Mouse (Mus musculus) intestine, embryonic 15.5 days (tissue): ENCODE results near the gene Prr15l. TPM values are rescaled to one million over a fixed set of nuclear protein-coding genes. Genes with fewer than 3 reads are reported as not detected.

Experiments used
- ATAC-seq: fragments of 200-750 bp; cut with Nextera tagmentation; 2 replicates; pipeline ENCODE4 v1.8.0; 2017; ENCODE audit warnings: moderate TSS enrichment, moderate library complexity
- H3K27ac ChIP-seq: fragments of 300-500 bp; sonication (generic); 2 replicates; pipeline ENCODE4 v1.5.1; 2015; ENCODE audit warnings: mild to moderate bottlenecking, inconsistent platforms
- H3K27me3 ChIP-seq: fragments of 300-500 bp; sonication (generic); replicated peaks from 2 replicates; pipeline ENCODE4 v1.6.1; 2015; ENCODE audit warnings: inconsistent platforms
- H3K36me3 ChIP-seq: fragments of 300-500 bp; sonication (generic); 2 replicates; pipeline ENCODE4 v1.6.1; 2015; ENCODE audit warnings: inconsistent platforms
- H3K4me1 ChIP-seq: fragments of 300-500 bp; sonication (generic); replicated peaks from 2 replicates; pipeline ENCODE4 v1.6.1; 2015; ENCODE audit warnings: inconsistent platforms
- H3K4me2 ChIP-seq: fragments of 300-500 bp; sonication (generic); replicated peaks from 2 replicates; pipeline ENCODE4 v1.6.1; 2015; ENCODE audit warnings: mild to moderate bottlenecking, inconsistent platforms
- H3K4me3 ChIP-seq: fragments of 300-500 bp; sonication (generic); replicated peaks from 2 replicates; pipeline ENCODE4 v1.5.1; 2015; ENCODE audit warnings: inconsistent platforms
- H3K9ac ChIP-seq: fragments of 300-500 bp; sonication (generic); 2 replicates; pipeline ENCODE4 v1.6.1; 2015; ENCODE audit warnings: inconsistent platforms
- H3K9me3 ChIP-seq: fragments of 300-500 bp; sonication (generic); 2 replicates; pipeline ENCODE4 v1.6.1; 2016; ENCODE audit warnings: inconsistent platforms
- WGBS: fragments of 180-500 bp; shearing (Covaris S2); methylation state at CpG from one replicate; pipeline ENCODE4 v1.1.7; 2015; 5-methylcytosine and 5-hydroxymethylcytosine counted together
- polyA plus RNA-seq: library from polyadenylated mRNA; unstranded; fragments of >200 nt; fragmentation: Nextera tagmentation; extraction: Ambion mirVana; gene quantifications from 2 replicates; pipeline ENCODE4 v1.2.1, GENCODE M21; 2015

The Prr15l gene
- 84.7 and 86.9 TPM in 2 replicates for polyA plus RNA-seq

DNA sequence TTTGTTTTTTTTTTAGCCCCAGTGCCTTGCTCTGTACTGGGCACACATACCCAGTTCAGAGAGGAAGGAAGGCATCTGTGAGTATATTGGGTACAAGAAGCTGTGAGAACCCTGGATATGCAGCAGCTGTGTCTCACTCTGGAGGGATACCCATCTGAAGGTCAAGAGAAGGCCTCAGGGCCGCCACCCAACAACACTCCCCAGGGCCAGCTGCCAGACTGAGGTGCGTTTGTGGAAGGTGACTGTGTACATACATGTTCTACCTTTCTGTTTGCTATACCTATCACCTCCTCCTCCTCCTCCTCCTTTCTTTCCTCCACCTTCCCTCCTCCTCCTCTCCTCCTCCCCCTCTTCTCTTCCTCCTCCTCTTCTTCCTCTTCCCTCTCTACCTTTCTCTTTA is at the start of gene Prr15l:
Prr15l (plus strand) TSS at position 17 of the 400 bp plus-strand sequence.
- Histone ChIP-seq H3K9ac (0 out of 2 replicates have a peak within 1 kb of the TSS, but pooled peaks have one; percentile 62), H3K4me1 (peaks cover 13% of the 10 kb centered on the region; the same call in 1 of the 2 replicates), H3K9me3 (no peaks in the 10 kb centered on the region), H3K4me2 (peak within 1 kb of the TSS; percentile 52), H3K27ac (peak within 1 kb of the TSS; percentile 98), H3K4me3 (peak within 1 kb of the TSS; percentile 44), H3K27me3 (no peaks in the 10 kb centered on the region), H3K36me3 (no peaks in the 10 kb centered on the region)
- no peak for ATAC-seq
- 54% methylated on average over 2 of the region's 2 CpGs for WGBS

GRCm38 (mm10) chr11:96878715-96879114 is 49.2 kb upstream of the Prr15l start:
- H3K9me3 ChIP-seq, result no peaks in the 10 kb centered on the region
- no peak overlapping the region for H3K4me2 ChIP-seq
- H3K36me3 ChIP-seq, result no peaks in the 10 kb centered on the region
- no peak for ATAC-seq
- H3K27ac ChIP-seq, result no peak overlapping the region
- no peak overlapping the region for H3K9ac ChIP-seq
- H3K27me3 ChIP-seq, result peaks cover 7% of the 10 kb centered on the region
- WGBS, result 58% methylated on average over 3 of the region's 3 CpGs
- H3K4me3 ChIP-seq, result no peak overlapping the region
- H3K4me1 ChIP-seq, result peaks cover 14% of the 10 kb centered on the region

- ATAC-seq, result no peak
- Histone ChIP-seq H3K9me3 (no peaks in the 10 kb centered on the region), H3K9ac (no peak overlapping the region), H3K4me2 (no peak overlapping the region), H3K36me3 (no peaks in the 10 kb centered on the region), H3K4me3 (no peak overlapping the region), H3K4me1 (peaks cover 13% of the 10 kb centered on the region), H3K27me3 (peaks cover 7% of the 10 kb centered on the region), H3K27ac (no peak overlapping the region)
- WGBS, result 47% methylated on average over 7 of the region's 7 CpGs
Measured at GRCm38 (mm10) chr11:96879359-96879758, 48.5 kb upstream of the Prr15l start.

GRCm38 (mm10) chr11:96880296-96880695 is 47.6 kb upstream of the Prr15l start:
- no peaks in the 10 kb centered on the region for H3K36me3 ChIP-seq
- no peak overlapping the region for H3K27ac ChIP-seq
- H3K9ac ChIP-seq, result no peak overlapping the region
- H3K4me1 ChIP-seq, result peaks cover 13% of the 10 kb centered on the region
- H3K9me3 ChIP-seq, result no peaks in the 10 kb centered on the region
- 79% methylated on average over 9 of the region's 9 CpGs for WGBS
- H3K4me3 ChIP-seq, result no peak overlapping the region
- ATAC-seq, result no peak
- H3K27me3 ChIP-seq, result peaks cover 7% of the 10 kb centered on the region
- H3K4me2 ChIP-seq, result no peak overlapping the region

GRCm38 (mm10) chr11:96885901-96886340 is 42.0 kb upstream of the Prr15l start:
- peak; percentile 53; the same call in 1 of the 2 replicates for ATAC-seq
- 39% methylated on average over 5 of the region's 5 CpGs for WGBS
- no peak overlapping the region for H3K9ac ChIP-seq
- 0 out of 2 replicates have a peak overlapping the region, but pooled peaks have one; percentile 13 for H3K27ac ChIP-seq
- no peaks in the 10 kb centered on the region for H3K36me3 ChIP-seq
- no peaks in the 10 kb centered on the region; the same call in 1 of the 2 replicates for H3K4me1 ChIP-seq
- no peaks in the 10 kb centered on the region for H3K9me3 ChIP-seq
- no peaks in the 10 kb centered on the region for H3K27me3 ChIP-seq
- no peak overlapping the region for H3K4me2 ChIP-seq
- H3K4me3 ChIP-seq, result no peak overlapping the region

- H3K4me3 ChIP-seq, result no peak overlapping the region
- H3K4me2 ChIP-seq, result no peak overlapping the region
- H3K27ac ChIP-seq, result no peak overlapping the region
- no peak for ATAC-seq
- WGBS, result 83% methylated on average over 8 of the region's 8 CpGs
- H3K9me3 ChIP-seq, result no peaks in the 10 kb centered on the region
- H3K9ac ChIP-seq, result no peak overlapping the region
- no peaks in the 10 kb centered on the region for H3K36me3 ChIP-seq
- H3K4me1 ChIP-seq, result no peaks in the 10 kb centered on the region; the same call in 1 of the 2 replicates
- no peaks in the 10 kb centered on the region for H3K27me3 ChIP-seq
Measured at GRCm38 (mm10) chr11:96886942-96887546, 40.9 kb upstream of the Prr15l start.

- no peak for ATAC-seq
- no peaks in the 10 kb centered on the region for H3K9me3 ChIP-seq
- H3K9ac ChIP-seq, result no peak overlapping the region
- H3K4me3 ChIP-seq, result no peak overlapping the region
- no peaks in the 10 kb centered on the region for H3K36me3 ChIP-seq
- H3K4me2 ChIP-seq, result no peak overlapping the region
- H3K27ac ChIP-seq, result no peak overlapping the region
- WGBS, result 42% methylated on average over 14 of the region's 14 CpGs
- H3K27me3 ChIP-seq, result no peaks in the 10 kb centered on the region
- H3K4me1 ChIP-seq, result no peaks in the 10 kb centered on the region
Measured at GRCm38 (mm10) chr11:96891784-96892527, 35.9 kb upstream of the Prr15l start.

DNA sequence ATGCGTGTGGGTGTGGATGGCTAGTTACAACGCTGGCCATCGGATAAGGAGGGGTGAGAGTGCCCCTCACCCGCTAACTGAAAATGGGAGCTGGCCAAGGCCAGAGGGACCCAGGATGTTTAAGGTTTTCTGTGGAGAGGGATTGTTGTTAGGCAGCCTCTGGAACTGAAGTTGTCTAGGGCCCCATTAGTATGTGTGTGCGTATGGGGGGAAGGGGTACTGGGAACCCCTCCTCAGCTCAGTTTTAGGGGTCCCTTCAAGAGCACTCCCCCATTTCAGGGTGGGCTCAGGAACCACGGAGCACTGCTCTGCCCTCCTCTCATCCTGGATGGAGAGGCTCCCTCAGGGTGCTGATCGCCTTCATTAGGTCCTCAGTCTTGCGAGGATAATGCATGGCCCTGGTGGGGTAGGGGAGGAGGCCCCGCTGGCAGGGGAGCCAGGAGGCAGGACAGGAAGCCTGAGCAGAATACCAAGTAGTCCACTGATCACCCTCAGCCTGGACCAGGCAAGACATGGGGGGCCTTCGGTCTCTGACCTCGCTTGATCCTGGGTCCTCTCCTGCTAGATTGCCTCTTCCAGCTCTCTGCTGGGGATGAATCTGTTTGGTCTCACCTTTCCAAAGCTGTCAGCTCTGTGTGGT is 34.6 kb upstream of the Prr15l start:
- WGBS, result 65% methylated on average over 11 of the region's 11 CpGs

DNA sequence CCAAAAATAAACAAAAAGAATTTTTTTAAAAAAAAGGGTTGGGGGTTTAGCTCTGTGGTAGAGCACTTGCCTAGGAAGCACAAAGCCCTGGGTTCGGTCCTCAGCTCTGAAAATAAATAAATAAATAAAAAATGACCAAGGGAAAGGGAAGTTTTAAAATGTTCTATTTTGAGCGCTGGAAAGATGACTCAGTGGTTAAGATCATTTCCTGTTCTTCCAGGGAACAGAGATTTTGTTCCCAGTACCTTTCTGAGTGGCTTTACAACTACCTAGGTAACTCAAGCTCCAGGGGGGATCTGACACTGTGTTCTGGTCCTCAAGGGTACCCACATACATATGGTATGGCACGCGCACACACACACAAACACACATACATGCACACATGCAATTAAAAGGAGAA is 32.0 kb upstream of the Prr15l start:
- 73% methylated on average over 4 of the region's 4 CpGs for WGBS
- H3K9ac ChIP-seq, result no peak overlapping the region
- no peak overlapping the region for H3K27ac ChIP-seq
- H3K4me1 ChIP-seq, result 0 out of 2 replicates have a peak, but pooled peaks cover 3% of the 10 kb centered on the region
- no peaks in the 10 kb centered on the region for H3K36me3 ChIP-seq
- no peak overlapping the region for H3K4me2 ChIP-seq
- H3K27me3 ChIP-seq, result no peaks in the 10 kb centered on the region
- no peak overlapping the region for H3K4me3 ChIP-seq
- no peak for ATAC-seq
- H3K9me3 ChIP-seq, result no peaks in the 10 kb centered on the region

More for the DNA sequence above, 34.6 kb upstream of the Prr15l start:
- no peaks in the 10 kb centered on the region for H3K9me3 ChIP-seq
- H3K27ac ChIP-seq, result no peak overlapping the region
- ATAC-seq, result no peak
- no peak overlapping the region for H3K4me3 ChIP-seq
- H3K4me2 ChIP-seq, result no peak overlapping the region
- no peaks in the 10 kb centered on the region for H3K27me3 ChIP-seq
- H3K36me3 ChIP-seq, result no peaks in the 10 kb centered on the region
- H3K9ac ChIP-seq, result no peak overlapping the region
- H3K4me1 ChIP-seq, result no peaks in the 10 kb centered on the region

DNA sequence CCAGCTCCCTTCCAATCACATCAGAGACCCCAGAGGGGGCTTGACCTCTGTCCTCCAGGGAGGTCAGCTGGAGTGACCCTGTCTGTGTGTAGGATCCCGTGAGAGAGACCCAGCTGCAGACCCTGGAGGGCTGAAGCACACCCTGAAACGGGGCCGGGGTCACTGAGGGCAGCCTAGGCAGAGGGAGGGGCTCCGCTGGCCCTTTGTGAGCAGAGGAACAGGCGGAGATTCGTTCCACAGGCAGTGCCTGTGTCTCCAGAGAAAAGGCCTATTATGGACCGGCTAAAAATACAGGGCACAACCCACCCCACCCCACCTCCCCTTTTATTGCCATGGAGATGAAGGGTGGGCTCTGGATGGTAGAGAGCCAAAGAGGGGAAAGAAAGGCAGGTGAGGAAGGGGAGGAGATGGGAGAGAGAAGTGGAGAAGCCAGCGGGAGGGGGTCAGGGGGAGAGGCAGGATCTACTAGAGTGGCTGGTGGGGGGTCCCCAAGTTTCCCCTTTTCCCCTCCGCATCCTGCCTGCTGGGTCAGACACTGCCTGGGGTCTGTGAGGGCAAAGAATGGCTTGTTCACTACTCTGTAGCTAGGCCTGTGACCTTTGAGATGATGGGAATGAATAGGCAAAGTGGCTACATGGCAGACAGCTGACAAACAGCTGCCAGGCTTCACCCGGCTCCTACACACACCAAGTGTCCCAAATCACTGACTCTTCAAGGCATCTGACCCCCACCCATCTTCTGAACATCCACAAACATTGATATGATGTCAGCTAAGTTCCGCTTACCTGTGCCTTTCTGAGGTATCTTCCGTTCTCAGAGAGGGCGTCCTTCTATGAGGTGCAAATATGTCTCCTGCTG is 28.2 kb upstream of the Prr15l start:
- no peak for ATAC-seq
- H3K4me1 ChIP-seq, result peaks cover 13% of the 10 kb centered on the region; the same call in 1 of the 2 replicates
- H3K27me3 ChIP-seq, result peaks cover 3% of the 10 kb centered on the region; the same call in 1 of the 2 replicates
- no peaks in the 10 kb centered on the region for H3K9me3 ChIP-seq
- no peak overlapping the region for H3K4me3 ChIP-seq
- H3K27ac ChIP-seq, result no peak overlapping the region
- H3K4me2 ChIP-seq, result no peak overlapping the region
- WGBS, result 49% methylated on average over 13 of the region's 13 CpGs
- H3K9ac ChIP-seq, result no peak overlapping the region
- H3K36me3 ChIP-seq, result no peaks in the 10 kb centered on the region

GRCm38 (mm10) chr11:96901332-96901731 is 26.6 kb upstream of the Prr15l start:
- H3K9me3 ChIP-seq, result no peaks in the 10 kb centered on the region
- H3K27me3 ChIP-seq, result peaks cover 3% of the 10 kb centered on the region; the same call in 1 of the 2 replicates
- no peak overlapping the region for H3K27ac ChIP-seq
- peaks cover 13% of the 10 kb centered on the region; the same call in 1 of the 2 replicates for H3K4me1 ChIP-seq
- no peaks in the 10 kb centered on the region for H3K36me3 ChIP-seq
- WGBS, result 54% methylated on average over 9 of the region's 9 CpGs
- no peak overlapping the region for H3K9ac ChIP-seq
- no peak for ATAC-seq
- H3K4me3 ChIP-seq, result no peak overlapping the region
- no peak overlapping the region for H3K4me2 ChIP-seq
